Mouse (Mus musculus) heart, postnatal 0 days (tissue): Measurements from ENCODE around the gene Tubb4a.

Experiments
- CTCF ChIP-seq: IDR thresholded peaks from 2 replicates; pipeline ENCODE4 v1.5.1; 2016; ENCODE audit warnings: antibody characterized with exemption, control low read depth, low read depth
- EP300 ChIP-seq: IDR thresholded peaks from 2 replicates; pipeline ENCODE4 v1.6.1; 2016; ENCODE audit warnings: antibody characterized with exemption, low read depth

- TF ChIP-seq CTCF, result no peak
- TF ChIP-seq EP300, result no peak
Measured at GRCm38 (mm10) chr17:57116801-57117200, 29.2 kb upstream of the Tubb4a start.
